Mouse (Mus musculus) adrenal gland, postnatal 36 days (tissue): ENCODE measurements around the gene Ankk1. TPM values are rescaled to one million over a fixed set of nuclear protein-coding genes. Genes with fewer than 3 reads are reported as not detected.
A peak's percentile ranks its signal among the peaks of the same experiment; 100 is the strongest.

Experiments used
- DNase-seq, 2 experiments: peaks; one replicate each; pipeline ENCODE4 v3.0.0; 2021; ENCODE audit warnings: mixed read lengths in 1 of 2
- long read RNA-seq, 2 experiments: library from polyadenylated mRNA; stranded (forward); transcript quantifications; one replicate each; pipeline ENCODE4 v2.0.0; 2021; ENCODE audit warnings: borderline sequencing depth in 2 of 2
- total RNA-seq, 2 experiments: library from RNA; stranded (reverse); gene quantifications; 2 replicates each; pipeline ENCODE4 v1.2.3; 2021

Gene Ankk1
- not detected for total RNA-seq
- long read RNA-seq, experiment 1: 0 reads
- long read RNA-seq, experiment 2: 0 reads

DNA sequence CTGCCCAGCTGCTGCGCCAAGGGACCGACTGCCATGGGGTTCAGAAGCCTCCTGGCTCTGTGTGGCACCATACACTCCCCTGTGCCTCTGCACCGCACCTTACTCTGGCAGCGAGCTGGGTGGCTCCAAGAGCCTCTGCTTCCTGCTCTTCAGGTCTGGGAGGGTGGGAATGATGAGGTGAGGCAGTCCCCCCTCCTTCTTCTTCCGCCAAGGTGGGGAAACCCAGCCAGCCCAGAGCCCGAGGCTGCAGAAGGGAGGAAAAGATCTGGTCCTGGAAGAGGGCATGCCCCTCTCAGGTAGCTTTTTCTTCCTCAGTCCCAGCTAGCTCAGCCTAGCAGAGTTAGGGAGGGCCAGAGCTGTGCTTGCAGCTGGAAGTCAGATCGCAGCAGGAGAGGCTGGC is at the start of gene Ankk1:
Gene Ankk1, minus strand, starts transcription at position 101 of the 400 bp plus-strand sequence.
- DNase-seq: no peak

DNA sequence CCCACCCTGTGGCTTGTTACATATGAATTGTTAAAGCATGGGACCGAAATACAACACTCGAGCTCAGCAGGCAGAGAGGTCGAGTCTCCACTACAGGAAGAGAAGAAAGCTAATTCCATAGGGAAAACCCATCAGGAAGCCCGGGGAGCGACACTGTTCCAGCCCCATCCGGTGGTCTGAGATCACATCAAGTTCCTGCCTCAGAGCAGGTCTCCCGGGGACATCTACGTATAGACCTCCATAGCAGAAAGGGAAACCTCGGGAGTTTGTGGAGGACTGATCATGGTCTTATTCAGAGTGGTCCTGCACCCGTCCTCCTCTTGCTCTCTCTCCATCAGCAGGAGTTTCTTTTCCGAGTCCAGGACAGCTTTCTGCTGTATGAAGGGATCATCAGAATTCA is 45.3 kb upstream of the Ankk1 start:
- DNase-seq: no peak

DNA sequence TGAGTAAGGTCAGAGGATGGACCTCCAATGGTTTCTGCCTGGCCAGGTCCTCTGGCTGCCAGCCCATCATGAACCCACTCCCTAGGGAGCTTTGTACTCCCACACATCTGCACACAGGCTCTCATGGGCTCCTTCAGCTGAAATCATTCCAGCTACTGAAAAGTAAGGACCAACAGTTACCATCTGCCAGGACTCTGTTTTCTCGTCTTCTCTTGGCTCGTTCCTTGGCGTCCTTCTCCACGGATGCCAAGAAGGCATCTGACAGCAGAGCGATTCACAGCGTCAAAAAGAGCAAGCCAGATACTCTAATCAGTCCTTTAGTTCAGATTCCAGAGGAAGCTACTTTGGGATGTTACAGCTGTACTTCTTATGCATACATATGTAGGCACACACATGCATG is 44.1 kb upstream of the Ankk1 start:
- no peak for DNase-seq

DNA sequence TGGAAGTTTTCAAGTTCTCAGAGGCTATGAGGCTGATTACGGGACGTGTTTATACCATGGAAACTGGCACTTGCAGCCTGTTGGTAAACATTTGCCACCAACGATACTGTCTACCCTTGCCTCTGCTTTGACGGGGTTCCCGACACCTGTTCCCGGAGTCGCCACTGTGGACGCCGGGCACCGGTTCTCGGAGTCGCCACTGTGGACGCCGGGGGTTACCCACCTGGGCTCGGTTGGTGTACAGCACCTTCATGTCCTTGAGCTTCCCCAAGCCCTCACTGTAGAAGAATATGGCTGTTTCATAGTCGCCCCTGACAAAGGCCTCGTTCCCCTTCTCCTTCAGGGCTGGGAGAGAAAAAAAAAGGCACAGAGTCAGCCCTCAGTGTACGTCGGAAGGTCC is 43.2 kb upstream of the Ankk1 start:
- no peak for DNase-seq

DNA sequence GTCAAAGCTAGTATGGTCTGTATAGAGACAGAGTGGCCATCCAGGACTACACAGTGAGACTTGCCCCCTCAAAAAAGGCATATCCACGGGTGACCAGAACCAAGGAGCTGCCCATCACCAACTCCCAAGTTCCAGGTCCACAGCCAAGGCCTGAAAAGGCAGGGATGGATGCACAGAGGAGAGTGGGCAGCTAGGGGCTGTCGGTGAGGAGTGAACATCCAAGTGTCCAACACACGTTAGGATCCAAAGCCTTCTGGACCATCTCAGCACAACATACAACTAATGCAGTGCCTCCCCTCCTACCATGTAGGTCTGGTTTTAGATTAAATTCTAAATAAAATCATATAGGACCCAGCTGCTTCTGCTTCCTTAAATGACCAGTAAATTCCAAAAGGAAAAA is 29.3 kb upstream of the Ankk1 start:
- DNase-seq: no peak

DNA sequence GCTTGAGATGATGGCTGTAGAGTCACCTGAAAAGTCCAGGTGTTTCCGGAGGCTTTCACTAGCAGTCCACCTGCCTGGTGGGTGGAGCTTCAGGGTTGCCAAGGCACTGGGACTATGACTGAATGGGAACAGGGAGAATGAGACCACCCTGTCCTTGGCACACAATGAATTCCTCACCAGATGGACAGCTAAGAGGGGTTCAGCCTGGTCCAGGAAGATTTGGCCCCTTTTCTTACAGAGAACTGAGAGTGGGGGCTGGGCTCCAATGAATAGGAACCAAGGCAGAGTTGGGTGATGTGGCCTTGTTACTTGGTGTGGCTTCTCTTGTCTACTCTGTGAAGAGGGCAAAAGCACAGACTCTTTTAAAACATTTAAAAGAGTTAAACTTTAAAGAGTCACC is 25.6 kb upstream of the Ankk1 start:
- DNase-seq: no peak

DNA sequence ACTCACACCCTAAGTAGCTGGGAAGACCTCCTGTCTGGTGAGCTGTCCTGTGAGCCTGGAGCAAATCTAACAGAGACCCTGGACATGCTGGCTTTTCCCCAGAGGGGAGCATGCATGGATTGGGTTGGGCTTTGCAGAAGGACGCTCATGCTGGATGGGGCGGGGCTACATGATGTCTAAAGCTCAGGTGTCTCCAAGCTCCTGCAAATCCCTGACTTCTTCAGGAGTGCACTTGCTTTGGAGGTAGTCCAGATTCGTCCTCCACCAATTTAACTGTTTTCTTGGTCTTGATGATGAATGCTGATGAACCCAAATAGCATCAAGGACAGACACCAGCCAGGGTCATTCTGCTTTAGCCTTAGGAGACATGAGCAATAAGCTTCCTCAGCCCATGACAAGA is 23.7 kb upstream of the Ankk1 start:
- DNase-seq: peak; percentile 22 to 23

DNA sequence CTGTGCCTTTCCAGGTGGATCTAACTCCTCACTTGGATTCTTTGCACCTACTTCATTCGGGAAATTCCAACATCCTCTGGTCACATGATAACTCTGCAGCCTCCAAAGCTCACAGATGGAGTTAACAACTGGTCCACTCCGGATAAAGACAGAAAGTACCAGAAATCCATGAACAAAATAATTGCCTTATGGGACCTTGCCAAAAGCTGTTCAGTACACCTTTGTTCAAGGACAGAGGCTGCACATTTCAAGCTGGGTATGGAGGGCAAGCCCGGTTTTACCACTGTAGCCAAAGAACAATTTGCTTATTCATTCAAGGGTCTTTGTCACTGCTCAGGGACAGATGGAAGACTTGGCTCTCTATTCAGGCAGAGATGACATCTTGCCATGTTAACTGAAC is 15.8 kb upstream of the Ankk1 start:
- DNase-seq: no peak

DNA sequence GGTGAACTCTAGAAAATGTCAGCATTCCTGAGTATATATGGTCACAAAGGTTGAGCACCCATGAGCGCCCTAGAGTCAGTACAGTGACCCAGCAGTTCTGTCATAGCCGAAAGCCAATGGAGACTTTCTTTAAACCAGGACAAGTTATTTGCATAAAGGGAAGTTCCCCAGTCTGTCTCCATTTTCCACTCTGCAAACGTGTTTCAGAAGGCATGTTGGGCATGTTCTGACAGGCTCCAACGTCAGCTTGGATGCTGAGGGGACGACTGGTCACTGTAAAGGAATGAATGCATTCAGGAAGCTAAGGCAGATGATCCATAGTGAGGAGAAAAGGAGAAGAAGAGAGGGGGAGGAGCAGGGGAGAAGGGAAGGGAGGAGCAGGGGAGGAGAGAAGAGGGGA is 657 bp upstream of the Ankk1 start:
- no peak for DNase-seq

DNA sequence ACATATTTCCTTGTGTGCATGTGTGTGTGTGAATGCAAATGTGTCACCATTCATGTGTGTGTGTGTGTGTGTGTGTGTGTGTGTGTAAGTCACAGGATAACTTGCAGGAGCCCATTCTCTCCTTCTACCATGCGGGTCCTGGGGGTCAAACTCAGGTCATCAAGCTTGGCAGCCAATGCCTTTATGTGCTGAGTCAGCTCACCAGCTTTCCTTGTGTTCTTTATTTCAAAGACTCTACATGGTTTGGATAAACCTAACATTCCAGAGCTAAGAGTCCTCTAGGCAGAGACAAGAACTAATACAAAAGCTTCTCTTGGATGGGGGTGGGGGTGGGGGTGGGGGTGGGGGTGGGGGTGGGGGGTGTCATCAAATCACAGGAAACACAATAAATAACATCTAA is 1.2 kb downstream of the Ankk1 start:
- no peak for DNase-seq

DNA sequence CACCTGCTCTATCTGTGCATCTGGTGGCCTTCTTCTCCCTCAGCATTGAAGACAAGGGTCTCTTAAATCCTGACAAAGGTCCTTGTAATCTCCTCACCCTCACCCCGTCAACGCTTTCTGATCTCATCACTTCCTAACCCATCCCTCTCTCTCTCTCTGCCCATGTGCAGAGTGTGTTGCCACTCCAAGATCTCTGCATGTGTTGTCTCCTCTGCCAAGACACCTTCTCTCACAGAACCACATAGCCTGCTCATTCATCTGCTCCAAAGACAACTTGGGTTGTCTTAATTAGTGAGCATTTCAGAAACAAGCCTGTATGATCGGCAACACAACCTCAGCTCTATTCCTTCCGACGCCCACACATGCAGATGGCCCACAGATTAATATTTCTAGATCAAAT is 3.0 kb downstream of the Ankk1 start:
- DNase-seq: no peak

DNA sequence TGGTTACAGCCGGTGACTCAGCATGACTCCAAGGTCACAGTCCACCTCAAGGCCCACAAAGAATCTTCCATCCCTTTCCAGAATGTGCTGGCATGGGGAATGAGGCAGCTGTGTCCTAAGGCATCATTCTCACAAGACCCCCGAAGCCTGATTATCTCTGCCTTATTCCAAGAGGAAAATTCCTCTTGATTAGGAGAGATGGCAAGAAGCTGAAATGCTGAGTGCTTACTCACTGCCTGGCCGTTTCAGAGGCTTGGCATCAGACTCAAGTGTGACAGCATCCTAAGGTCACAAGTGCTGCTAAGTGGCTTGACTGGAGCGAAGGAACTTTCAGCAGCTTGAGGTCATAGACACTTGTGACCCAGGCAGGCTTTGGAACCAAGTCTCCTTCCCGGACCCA is 16.2 kb downstream of the Ankk1 start:
- peak; percentile 26 to 39 for DNase-seq

DNA sequence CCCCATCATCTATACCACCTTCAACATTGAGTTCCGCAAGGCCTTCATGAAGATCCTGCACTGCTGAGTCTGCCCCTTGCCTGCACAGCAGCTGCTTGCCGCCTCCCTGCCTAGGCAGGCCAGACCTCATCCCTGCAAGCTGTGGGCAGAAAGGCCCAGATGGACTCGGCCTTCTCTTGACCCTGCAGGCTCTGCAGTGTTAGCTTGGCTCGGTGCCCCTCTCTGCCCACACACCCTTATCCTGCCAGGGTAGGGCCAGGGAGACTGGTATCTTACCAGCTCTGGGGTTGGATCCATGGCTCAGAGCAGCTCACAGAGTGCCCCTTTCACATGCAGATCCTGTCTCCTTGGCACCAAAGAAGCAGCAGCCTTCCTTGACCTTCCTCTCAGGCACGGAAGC is 19.8 kb downstream of the Ankk1 start:
- DNase-seq: no peak

DNA sequence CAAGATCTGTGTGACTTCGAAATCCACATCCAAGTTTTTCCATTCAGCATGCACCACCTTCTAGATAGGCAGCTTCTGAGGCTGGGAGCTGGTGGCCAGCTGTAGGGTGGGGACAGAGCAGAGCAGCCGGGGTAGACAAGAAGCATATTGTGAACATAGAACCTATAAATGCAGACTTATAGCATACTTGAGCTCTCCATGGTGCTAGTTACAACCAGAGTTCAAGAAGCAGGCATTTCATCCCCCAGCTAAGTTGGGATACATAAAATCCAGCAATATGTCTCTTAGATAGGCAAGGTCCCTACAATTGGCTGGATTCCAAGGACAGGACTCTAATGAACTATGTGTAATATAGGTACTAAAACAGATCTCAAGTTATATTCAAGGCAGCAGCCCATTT is 23.1 kb downstream of the Ankk1 start:
- no peak for DNase-seq

DNA sequence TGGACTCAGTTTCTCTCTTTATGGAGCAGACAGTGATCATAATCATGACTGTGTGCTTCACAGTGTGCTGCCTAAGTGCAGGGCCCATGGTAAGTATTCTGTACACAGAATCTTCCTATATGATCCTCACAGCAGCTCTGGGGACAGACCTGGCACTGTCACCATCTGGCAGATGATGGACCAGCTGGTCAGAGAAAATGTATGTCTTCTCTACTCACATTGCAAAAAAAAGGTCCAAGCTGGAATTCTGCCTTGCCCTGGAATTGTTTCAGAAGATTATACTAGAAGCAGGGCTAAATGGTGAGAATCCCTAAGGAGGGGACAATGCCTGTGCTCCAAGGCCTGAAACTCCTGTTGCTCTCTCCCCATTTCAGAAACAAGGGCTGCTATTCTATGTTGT is 30.8 kb downstream of the Ankk1 start:
- no peak for DNase-seq

DNA sequence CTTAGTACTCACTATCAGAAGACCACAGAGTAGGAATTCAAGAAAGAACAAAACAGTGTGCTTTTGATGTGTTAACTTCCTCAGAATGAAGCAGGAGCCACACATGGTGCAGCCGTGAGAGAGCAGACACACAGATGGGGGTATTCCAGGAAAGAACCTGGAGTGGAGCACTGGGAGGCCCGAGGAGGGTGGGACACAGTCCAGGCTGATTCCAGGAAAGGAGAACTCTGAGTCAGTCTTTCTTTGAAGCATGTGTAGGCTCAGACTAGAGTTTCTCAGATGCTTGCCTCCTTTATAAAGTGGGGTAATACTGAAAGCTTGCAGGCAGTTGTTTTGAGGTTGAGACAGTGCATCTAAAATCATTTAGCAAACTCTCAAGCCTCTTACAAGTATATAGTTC is 34.6 kb downstream of the Ankk1 start:
- no peak for DNase-seq

DNA sequence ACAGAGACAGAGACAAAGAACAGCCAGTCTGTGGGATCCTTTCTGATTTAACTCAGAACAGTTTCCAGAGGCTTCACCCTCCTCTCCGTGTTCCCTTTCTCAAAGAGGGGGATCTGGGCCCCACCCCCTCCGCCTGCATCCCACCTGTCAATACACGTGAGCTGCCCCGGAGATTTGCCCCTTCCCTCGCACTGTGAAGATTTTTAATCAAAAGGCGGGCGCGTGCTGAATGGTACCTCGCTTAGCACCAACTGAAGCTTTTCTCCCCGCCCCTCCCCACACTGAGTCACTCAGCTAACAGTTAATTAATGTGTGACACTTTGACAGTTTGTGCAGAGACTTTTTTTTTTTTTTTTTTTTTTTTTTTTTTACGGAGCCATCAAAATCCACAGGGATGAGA is 40.7 kb downstream of the Ankk1 start:
- peak; percentile 17 to 41 for DNase-seq

DNA sequence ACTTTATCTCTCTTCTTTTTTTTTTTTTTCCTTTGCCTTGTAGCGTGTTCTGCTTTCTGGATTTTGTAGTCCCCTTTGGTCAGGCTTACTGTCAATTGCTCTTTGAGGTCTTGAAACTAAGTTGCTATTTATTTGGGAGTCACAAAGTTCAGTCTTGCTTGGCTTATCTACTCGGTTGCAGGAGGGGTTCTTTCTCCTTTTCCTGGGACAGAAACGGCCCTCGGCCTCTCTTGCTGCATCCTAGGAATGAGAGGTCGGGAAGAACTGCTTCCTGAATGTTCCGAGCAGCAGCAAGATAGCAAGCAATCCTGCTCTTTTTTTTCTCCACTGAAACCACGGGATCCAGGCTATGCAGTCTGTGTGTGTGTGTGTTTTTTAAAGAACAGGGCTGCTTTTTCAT is 41.5 kb downstream of the Ankk1 start:
- peak in 1 of 2 experiments; percentile 18 for DNase-seq

DNA sequence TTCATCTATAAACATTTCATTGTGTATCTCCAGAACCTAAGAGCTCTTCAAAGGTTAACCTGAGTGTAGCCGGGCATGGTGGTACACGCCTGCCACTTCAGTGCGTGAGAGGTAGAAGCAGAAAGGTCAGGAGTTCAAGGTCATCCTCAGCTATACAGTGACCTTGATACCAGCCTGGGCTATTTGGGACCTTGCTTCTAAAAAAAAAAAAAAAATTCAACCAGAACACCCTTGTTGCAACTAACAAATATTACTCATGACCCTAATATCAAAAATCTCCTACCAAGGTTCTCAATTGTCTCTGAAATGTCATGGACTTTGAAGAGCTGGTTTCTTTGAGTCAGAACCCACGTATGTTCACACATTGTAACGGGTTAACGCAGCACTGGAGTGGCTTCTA is 42.0 kb downstream of the Ankk1 start:
- no peak for DNase-seq

DNA sequence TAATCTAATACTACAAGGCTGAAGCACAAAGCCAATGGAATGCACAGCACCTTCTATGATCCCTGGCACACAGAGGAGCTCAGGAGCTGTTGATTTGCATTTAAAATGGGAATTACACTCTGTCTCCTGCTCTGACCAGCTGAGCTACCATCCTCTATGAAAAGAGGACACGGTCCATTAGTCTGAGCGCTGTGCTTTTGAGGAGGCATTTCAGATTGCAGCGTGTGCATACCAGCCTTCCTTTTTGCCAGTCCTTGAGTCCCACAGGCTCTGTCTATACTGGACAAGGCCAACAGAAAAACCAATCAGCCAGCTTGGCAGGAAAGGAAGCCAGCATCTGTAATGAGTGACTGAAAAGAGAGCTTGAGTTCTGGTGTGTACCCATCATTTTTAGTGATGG is 42.8 kb downstream of the Ankk1 start:
- DNase-seq: no peak

DNA sequence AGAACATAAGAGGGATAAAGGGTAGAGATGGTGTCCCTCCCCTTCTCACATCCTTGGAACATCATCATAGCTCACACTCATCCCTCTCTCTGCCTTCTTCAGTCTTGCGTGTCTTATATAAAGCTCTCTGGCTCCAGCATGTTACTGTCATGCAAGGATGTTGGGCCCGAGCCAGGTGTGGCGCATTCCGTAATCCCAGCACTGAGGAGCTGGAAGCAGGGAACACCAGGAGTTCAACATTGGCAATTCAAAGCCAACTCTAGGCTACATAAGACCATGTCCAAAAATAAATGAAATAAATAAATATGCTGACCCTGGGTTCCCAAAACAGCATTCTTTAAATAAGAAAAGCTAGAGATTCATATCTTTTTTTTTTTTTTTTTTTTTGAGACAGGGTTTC is 46.9 kb downstream of the Ankk1 start:
- peak in 1 of 2 experiments; percentile 7 for DNase-seq

DNA sequence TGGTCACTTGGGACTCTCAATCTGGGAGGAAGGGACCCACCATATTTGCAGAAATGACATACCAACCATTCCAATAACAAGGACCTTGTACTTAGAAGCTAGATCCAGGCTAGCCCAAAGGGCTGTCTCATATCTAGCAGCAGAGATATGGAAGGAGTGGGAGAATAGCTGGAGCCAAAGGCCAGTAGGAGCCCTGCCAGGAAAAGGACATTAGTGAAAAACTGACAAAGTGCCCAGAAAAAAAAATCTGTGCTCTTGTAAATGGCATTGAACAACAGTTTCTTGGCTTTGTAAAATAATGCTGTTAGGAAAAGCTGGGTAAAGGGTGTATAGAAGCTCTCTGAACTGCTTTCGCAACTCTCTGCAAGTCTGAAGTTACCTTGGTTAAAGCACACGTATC is 52.9 kb downstream of the Ankk1 start:
- DNase-seq: peak; percentile 29 to 34

DNA sequence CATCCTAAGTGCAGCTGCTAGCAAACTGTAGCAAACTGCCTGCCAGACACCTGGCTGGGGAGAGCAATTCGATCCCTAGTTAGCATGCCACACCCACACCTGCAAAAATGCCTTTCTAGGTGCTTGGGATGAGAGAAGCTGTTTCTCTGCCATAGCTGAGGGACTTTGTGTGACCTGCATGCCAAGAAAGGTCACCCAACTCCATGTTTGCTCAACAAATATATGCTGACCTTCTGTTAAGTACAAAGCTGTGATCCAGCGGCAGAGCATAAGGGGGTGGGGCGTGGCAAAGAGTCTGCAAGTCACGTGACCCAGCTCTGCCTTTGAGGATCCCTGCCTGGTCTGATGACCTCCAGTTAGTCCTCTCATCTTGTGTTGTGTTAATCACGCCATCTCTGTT is 61.1 kb downstream of the Ankk1 start:
- DNase-seq: peak in 1 of 2 experiments; percentile 23
